Mouse (Mus musculus): ENCODE results near the gene Arhgef3. TPM values are rescaled to one million over a fixed set of nuclear protein-coding genes. Genes with fewer than 3 reads are reported as not detected.

Gene Arhgef3
- total RNA-seq, 2 experiments from 2014 or later, result 5.8 to 6.3 TPM

GRCm38 (mm10) chr14:27155088-27155487, 40.4 kb downstream of the Arhgef3 start:
- no peak for ATAC-seq (replicated peaks; ENCODE audit: low FRiP score, poor library complexity, severe bottlenecking)

DNA sequence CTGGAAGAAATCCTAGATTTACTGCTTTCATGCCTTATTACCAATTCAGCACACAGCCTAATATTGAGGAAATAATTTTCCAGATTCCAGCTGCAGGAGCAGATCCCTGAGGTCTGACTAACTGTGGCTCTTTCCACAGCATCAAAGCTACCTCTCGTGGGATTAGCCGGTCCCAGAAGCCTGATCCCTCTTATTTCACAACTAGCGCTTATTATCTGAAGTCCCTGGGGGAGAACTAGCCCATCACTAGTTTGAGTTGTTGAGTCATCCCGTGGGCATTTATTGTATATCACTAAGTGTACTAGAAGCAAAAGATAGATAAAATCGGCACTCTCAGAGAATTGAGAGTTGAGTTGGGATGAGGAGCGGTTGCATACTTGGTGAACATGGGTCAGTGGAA, 41.3 kb downstream of the Arhgef3 start:
- no peak for ATAC-seq (replicated peaks; ENCODE audit: low FRiP score, poor library complexity, severe bottlenecking)

- ATAC-seq (replicated peaks; ENCODE audit: low FRiP score, poor library complexity, severe bottlenecking), result no peak
These were observed 43.4 kb downstream of the Arhgef3 start for GRCm38 (mm10) chr14:27158133-27158532.

DNA sequence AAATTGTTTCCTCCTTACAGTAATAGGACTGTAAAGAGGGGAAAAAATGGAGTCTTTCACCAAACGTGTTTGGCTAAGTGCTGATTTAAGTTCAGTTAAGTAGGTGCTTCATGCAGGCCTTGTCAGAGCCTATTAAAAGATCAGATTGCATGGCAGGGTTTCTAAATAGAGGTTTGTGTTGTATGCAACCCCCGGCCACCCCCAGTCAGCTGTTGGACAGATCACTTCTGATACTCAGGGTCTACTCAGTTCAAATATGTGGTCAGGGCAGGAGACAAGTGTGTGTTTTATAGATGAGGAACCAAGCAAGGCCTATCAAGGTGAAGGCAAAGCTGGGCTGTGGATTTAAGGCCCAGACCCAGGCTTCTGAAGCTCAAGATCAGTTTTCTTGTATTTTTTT, 44.1 kb downstream of the Arhgef3 start:
- no peak for ATAC-seq (replicated peaks; ENCODE audit: low FRiP score, poor library complexity, severe bottlenecking)

DNA sequence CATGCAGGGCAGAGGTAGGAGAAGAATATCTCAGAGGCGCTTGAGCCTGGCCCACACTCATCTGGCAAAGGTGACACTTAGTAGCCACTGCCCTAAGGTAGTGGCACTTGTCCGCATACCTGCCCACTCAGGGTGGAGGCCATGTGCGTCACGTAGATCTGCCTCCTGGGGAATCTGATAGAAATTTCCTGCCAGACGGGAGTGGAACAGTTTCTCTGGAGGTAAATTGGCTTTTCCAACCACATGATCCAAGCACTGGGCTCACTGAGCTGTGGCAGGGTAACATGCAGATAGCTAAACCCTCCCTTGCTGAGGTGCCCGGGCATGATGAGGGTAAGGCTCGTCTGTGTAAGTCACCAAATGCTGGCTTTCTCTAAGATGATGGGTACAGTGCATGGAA, 46.1 kb downstream of the Arhgef3 start:
- ATAC-seq (replicated peaks; ENCODE audit: low FRiP score, poor library complexity, severe bottlenecking), result no peak

GRCm38 (mm10) chr14:27164639-27165038, 49.9 kb downstream of the Arhgef3 start:
- no peak for ATAC-seq (replicated peaks; ENCODE audit: low FRiP score, poor library complexity, severe bottlenecking)

GRCm38 (mm10) chr14:27166751-27167150, 52.1 kb downstream of the Arhgef3 start:
- ATAC-seq (replicated peaks; ENCODE audit: low FRiP score, poor library complexity, severe bottlenecking), result no peak

DNA sequence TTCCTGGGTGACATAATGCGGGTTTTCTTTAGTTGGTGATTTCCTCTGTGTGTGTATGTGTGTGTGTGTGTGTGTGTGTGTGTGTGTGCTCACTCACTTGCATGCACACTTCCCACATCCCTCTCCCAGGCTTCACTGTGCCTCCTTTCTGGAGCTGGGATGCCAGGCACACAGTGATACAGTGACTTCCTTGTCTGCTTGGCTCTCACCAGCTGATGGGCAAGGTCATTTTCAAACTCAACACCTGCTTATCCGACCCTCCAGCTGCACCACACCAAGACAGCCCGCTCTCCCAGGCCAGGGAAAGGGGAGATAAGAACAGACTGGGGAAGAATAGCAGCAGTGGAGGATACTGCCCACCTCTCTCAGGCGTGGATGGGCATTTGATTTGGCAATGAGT, 52.5 kb downstream of the Arhgef3 start:
- no peak for ATAC-seq (replicated peaks; ENCODE audit: low FRiP score, poor library complexity, severe bottlenecking)

GRCm38 (mm10) chr14:27168387-27168786, 53.7 kb downstream of the Arhgef3 start:
- ATAC-seq (replicated peaks; ENCODE audit: low FRiP score, poor library complexity, severe bottlenecking), result no peak

GRCm38 (mm10) chr14:27169287-27169686, 54.6 kb downstream of the Arhgef3 start:
- no peak for ATAC-seq (replicated peaks; ENCODE audit: low FRiP score, poor library complexity, severe bottlenecking)

DNA sequence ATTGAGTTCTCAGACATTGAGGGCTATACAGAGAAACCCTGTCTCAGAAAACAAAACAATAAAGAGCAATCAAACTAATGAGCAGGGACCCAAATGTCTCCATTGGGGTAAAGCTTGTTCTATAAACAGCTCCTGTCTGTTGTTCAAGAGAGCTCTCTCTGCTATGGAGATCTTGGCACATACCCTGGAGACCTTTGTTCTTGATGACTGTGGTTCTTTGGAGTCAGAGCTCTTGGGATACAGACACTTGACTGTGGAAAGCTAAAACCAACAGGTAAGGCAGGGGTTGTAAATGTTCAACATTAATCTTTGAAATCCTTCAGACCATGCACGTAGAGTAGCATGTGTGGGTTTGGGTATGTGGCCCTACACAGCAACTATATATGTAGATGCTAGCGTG, 55.7 kb downstream of the Arhgef3 start:
- ATAC-seq (replicated peaks; ENCODE audit: low FRiP score, poor library complexity, severe bottlenecking), result no peak

DNA sequence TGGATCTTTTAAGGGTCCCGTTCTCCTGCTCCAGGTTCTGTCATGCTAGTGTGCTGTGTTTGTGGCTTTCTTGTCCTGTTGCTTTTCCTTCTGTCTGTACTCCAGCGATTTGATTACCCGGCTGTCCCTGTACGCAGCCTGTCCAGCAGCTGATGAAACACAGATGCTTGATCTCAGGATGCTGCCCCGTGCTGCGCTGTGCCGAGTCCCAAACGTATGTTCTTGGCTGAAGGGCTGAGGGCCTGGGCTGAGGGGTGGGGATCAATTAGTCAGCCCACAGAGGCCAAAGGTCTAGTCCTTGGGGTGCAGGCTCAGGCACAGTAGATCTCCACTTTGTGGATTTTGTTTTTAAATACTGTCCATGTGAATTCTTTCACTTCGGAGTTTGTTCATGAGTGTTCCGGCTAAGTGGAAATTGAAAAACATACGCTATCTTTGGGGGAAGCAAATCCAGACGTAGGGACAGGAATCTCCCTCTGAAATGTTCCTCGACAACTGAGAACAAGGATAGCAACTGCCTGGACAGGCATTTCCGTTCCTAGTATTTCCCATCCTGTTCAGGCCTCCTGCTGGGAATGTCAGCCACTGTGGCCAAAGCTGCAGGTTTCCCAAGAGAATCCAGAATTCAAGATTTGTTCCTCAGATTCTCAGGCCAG, 56.6 kb downstream of the Arhgef3 start:
- no peak for ATAC-seq (replicated peaks; ENCODE audit: low FRiP score, poor library complexity, severe bottlenecking)

- no peak for ATAC-seq (replicated peaks; ENCODE audit: low FRiP score, poor library complexity, severe bottlenecking)
These were observed 58.6 kb downstream of the Arhgef3 start for GRCm38 (mm10) chr14:27173178-27173803.

DNA sequence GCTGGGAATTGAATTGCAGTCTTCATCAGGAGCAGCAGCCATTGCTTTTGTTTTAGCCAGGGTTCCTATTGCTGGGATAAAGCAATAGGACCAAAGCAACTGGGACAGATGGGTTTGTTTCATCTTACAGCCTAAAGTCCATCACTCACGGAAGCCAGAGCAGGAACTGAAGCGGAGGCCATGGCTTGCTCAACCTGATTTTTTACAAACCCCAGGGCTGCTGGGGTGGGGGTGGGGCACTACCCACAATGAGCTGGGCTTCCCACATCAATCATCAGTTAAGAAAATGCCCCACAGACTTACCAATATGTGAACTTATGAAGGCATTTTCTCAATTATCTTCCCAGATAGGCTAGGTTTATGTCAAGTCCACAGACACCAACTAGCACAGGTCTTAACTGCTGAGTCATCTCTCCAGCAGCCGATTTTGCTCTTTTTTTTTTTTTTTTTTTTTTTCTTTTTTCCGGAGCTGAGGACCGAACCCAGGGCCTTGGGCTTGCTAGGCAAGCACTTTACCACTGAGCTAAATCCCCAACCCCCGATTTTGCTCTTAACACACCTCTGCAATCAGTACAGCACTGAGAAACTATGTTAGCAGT, 59.6 kb downstream of the Arhgef3 start:
- ATAC-seq (replicated peaks; ENCODE audit: low FRiP score, poor library complexity, severe bottlenecking), result no peak

GRCm38 (mm10) chr14:27174831-27175301, 60.2 kb downstream of the Arhgef3 start:
- ATAC-seq (replicated peaks; ENCODE audit: low FRiP score, poor library complexity, severe bottlenecking), result no peak

GRCm38 (mm10) chr14:27175343-27175742, 60.6 kb downstream of the Arhgef3 start:
- no peak for ATAC-seq (replicated peaks; ENCODE audit: low FRiP score, poor library complexity, severe bottlenecking)

GRCm38 (mm10) chr14:27177800-27178559, 63.3 kb downstream of the Arhgef3 start:
- ATAC-seq (replicated peaks; ENCODE audit: low FRiP score, poor library complexity, severe bottlenecking), result no peak

DNA sequence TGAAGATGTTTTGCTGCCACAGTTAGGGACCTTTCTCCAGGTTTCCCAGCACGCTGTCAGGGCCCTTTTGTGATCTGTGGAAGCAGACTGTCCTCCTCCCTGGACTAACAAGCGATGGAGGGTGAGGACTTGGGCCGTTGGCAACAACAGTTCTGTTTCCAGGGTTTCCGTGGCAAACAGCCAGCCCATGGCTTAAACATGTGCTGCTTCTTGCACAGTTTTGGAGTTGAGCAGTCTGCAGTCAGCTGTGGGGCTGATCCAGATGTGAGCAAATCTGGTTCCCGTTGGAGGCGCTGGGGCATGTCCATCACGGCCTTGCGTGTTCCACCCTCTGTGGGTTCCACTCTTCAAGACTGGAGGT, 63.8 kb downstream of the Arhgef3 start:
- no peak for ATAC-seq (replicated peaks; ENCODE audit: low FRiP score, poor library complexity, severe bottlenecking)

DNA sequence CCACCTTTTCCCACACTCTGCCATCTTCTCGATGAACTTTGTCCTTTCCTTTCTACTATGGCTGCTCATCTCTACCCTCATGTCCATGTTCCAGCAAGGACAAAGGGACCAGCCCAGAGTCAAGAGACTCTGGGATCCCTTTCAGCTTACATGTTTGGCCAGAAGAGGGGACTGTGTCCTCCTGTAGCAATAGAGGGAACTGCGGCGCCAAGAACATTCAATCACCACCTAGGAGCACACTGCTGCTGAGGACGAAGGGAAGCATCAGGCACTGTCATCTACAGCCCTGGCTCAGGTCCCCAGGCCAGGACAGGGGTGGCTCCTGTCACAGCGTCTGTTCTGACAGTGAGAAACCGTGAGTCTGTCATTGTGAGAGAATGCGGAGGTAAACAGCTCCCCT, 65.1 kb downstream of the Arhgef3 start:
- no peak for ATAC-seq (replicated peaks; ENCODE audit: low FRiP score, poor library complexity, severe bottlenecking)

- no peak for ATAC-seq (replicated peaks; ENCODE audit: low FRiP score, poor library complexity, severe bottlenecking)
These were observed 67.4 kb downstream of the Arhgef3 start for GRCm38 (mm10) chr14:27182059-27182458.

All from erythroid progenitor cell, adult 5-6 weeks (primary cell).